Mouse (Mus musculus) heart, postnatal 0 days (tissue): Measurements from ENCODE around the gene Pipox.

Source experiments
- CTCF ChIP-seq: IDR thresholded peaks from 2 replicates; pipeline ENCODE4 v1.5.1; 2016; ENCODE audit warnings: antibody characterized with exemption, control low read depth, low read depth
- EP300 ChIP-seq: IDR thresholded peaks from 2 replicates; pipeline ENCODE4 v1.6.1; 2016; ENCODE audit warnings: antibody characterized with exemption, low read depth

DNA sequence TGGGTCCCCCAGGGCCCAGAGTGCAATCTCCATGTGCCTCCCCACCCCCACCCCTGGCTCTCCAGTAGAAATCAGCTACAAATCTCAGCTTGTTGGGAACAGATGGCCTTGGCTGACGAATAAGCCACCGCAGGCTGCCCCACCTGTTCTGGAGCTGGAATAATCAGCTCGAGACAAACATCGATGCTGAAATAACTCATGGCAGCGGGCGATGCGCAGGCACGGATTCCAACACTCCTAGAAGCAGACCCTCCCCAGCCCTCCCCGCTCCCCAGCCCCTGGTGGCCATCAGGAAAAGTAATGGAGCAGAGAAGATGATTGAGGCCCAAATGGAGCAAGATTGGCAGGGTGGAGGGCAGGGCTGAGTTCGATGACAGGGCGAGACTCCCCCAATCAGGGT is 21.7 kb downstream of the Pipox start:
- TF ChIP-seq CTCF (no peak), EP300 (no peak)
